Mouse (Mus musculus): ENCODE results near the gene Hccs. TPM values are rescaled to one million over a fixed set of nuclear protein-coding genes. Genes with fewer than 3 reads are reported as not detected.
A peak's percentile ranks its signal among the peaks of the same experiment; 100 is the strongest.
"Not testable (repeated sequence)": the region's sequence is repeated elsewhere in the genome, so short reads cannot be mapped to it uniquely, and the experiment has no call there.

The Hccs gene
- polyA plus RNA-seq (2015; fragmentation: Nextera tagmentation; extraction: Ambion mirVana), result 34.3 and 42.9 TPM in 2 replicates

DNA sequence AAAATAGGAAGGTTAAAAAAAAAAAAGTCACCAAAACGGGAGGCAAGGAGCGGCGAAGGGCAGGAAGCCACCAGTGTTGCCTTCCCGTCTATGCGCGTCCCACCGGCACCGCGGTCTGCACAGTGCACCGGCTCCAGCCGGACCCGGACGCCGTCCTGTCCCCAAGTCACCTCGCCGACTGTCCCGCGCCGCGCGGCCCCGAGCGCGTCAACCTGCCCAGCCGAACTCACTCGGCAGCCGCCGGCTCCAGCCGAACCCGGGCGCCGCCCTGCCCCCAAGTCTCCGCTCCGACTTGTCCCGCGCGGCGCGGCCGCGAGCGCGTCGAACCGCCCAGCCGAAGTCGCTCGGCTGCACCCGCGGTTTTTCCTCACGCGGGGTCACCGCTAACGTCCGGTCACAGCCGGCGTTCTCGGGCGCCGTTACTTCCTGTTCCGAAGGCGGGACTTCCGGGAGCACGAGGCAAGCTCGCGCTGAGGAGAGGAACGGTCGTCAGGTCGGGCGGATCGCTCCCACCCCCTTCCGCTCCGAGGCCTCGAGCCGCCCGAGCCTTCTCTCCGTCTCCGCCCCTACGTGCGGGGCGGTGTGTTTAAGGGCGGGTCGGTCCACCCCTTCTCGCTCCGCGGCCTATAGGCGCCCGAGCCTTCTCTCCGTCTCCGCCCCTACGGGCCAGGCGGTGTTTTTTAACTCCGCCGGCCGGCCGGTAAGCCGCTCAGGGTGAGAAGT lies at the start of gene Hccs:
Gene Hccs (minus strand): TSS at position 428 of the 723 bp plus-strand sequence.
- Histone ChIP-seq H3K9me3 (ENCODE audit: control insufficient read depth, low read length) (no peaks in the 10 kb centered on the region), H3K27ac (ENCODE audit: low read length) (peak within 1 kb of the TSS; percentile 80), H3K4me1 (replicated peaks; ENCODE audit: control insufficient read depth, insufficient read depth, low read length) (peaks cover 9% of the 10 kb centered on the region; the same call in 1 of the 2 replicates), H3K4me2 (ENCODE audit: low read length) (peak within 1 kb of the TSS; percentile 56), H3K27me3 (replicated peaks; ENCODE audit: control insufficient read depth, insufficient read depth, low read length) (no peaks in the 10 kb centered on the region), H3K4me3 (replicated peaks; ENCODE audit: low read length) (peak within 1 kb of the TSS; percentile 67), H3K36me3 (ENCODE audit: control insufficient read depth, insufficient read depth) (no peaks in the 10 kb centered on the region), H3K9ac (replicated peaks; ENCODE audit: low read depth, low read length) (peak within 1 kb of the TSS; percentile 74)
- WGBS, result 29% methylated on average over 62 of the region's 97 CpGs
- ATAC-seq, result peak; percentile 100

DNA sequence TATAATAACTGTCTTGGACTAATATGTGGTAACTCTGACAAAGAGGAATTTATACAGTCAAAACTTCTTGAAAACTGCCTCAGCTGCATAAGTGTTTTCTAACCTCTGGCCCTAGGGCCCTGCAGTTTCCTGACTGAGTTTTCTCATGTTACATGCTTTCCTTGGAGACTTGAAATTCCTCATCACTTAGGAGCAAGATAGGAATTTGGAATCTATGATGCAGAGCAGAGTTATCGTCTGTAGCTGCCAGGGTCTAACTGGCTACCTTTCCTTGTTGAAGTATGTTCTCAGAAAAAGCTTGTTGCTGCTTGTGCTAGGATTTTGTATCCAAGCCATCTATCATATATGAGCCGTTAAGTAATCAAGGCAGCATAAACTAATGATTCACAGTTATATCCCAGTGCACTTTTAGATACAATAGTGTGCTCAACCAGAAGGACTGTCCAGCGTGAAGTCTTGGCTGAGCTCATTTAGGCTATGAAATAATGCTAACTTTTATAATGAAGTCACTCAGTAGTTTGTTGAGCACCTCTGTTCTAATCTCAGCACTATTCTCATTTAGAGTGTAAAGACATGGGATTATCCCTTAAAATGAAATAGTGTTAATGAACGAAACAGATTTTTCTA lies 37.1 kb upstream of the Hccs start:
- H3K9me3 ChIP-seq (ENCODE audit: control insufficient read depth, low read length), result no peaks in the 10 kb centered on the region
- ATAC-seq, result no peak

DNA sequence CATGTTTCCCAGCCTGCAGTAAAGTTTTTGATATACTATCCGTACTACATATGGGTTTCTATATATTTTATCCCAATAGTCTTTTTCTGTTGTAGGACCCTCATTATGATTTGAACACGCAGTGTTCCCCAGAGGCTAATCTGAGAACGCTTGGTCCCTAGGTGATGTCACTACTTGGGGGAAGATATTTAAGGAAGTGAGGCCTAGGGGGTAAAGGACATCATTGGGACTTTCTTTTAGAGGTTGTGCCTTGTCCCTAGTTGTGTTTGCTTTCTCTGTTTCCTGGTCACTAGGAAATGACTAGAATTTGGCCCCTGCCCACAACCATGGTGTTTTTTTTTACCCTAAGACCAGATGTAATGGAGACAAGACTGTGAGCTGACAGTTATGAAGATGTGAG lies 18.0 kb upstream of the Hccs start:
- Histone ChIP-seq H3K27me3 (replicated peaks; ENCODE audit: control insufficient read depth, insufficient read depth, low read length) (no peaks in the 10 kb centered on the region), H3K36me3 (ENCODE audit: control insufficient read depth, insufficient read depth) (no peaks in the 10 kb centered on the region), H3K4me1 (replicated peaks; ENCODE audit: control insufficient read depth, insufficient read depth, low read length) (no peaks in the 10 kb centered on the region), H3K9ac (replicated peaks; ENCODE audit: low read depth, low read length) (no peak overlapping the region), H3K27ac (ENCODE audit: low read length) (no peak overlapping the region), H3K4me2 (ENCODE audit: low read length) (no peak overlapping the region), H3K9me3 (ENCODE audit: control insufficient read depth, low read length) (no peaks in the 10 kb centered on the region), H3K4me3 (replicated peaks; ENCODE audit: low read length) (no peak overlapping the region)
- no peak for ATAC-seq
- WGBS, result 86% methylated on average over 3 of the region's 3 CpGs

More for the DNA sequence above, 37.1 kb upstream of the Hccs start:
- no peak overlapping the region for H3K27ac ChIP-seq (ENCODE audit: low read length)
- no peaks in the 10 kb centered on the region for H3K27me3 ChIP-seq (replicated peaks; ENCODE audit: control insufficient read depth, insufficient read depth, low read length)
- H3K4me3 ChIP-seq (replicated peaks; ENCODE audit: low read length), result no peak overlapping the region
- no peaks in the 10 kb centered on the region for H3K4me1 ChIP-seq (replicated peaks; ENCODE audit: control insufficient read depth, insufficient read depth, low read length)
- no peaks in the 10 kb centered on the region for H3K36me3 ChIP-seq (ENCODE audit: control insufficient read depth, insufficient read depth)
- no peak overlapping the region for H3K9ac ChIP-seq (replicated peaks; ENCODE audit: low read depth, low read length)
- no peak overlapping the region for H3K4me2 ChIP-seq (ENCODE audit: low read length)
- 72% methylated on average over 4 of the region's 4 CpGs for WGBS

DNA sequence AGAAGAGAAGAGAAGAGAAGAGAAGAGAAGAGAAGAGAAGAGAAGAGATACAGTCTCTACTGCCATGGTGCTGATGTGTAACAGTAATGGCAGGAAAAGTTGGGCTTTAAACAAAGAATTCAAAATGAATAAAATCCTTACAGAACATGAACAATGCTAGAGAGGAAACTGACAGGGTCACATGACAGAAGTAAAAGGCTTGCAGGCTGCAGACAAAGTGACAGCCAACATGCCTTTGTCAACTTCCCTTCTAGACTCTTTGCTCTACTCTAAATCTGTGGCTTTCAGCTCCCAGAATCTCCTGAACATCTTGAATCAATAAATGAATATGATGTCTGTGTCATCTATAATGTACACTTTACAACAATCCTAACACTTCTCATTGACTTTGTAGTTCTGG lies 17.4 kb upstream of the Hccs start:
- Histone ChIP-seq H3K4me1 (replicated peaks; ENCODE audit: control insufficient read depth, insufficient read depth, low read length) (no peaks in the 10 kb centered on the region), H3K9ac (replicated peaks; ENCODE audit: low read depth, low read length) (no peak overlapping the region), H3K36me3 (ENCODE audit: control insufficient read depth, insufficient read depth) (no peaks in the 10 kb centered on the region), H3K4me3 (replicated peaks; ENCODE audit: low read length) (no peak overlapping the region), H3K27me3 (replicated peaks; ENCODE audit: control insufficient read depth, insufficient read depth, low read length) (no peaks in the 10 kb centered on the region), H3K4me2 (ENCODE audit: low read length) (no peak overlapping the region), H3K9me3 (ENCODE audit: control insufficient read depth, low read length) (no peaks in the 10 kb centered on the region), H3K27ac (ENCODE audit: low read length) (no peak overlapping the region)
- no peak for ATAC-seq

DNA sequence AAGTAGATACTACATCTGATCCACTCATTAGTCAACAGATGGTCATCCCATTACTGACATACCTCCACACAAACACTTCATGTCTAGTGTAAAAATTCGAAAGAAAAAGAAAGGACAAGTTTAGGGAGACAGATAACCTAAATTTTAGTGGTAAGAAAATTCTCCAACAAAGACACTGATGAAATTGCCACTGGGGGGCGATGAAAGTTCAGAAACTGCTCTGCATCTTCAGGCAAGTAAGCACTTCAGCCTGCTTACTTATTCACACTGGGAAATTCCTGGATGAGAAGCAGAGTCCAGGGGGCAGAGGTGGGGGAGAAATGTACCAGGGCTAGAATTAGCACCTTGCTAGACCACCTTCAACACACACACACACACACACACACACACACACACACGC lies 12.1 kb upstream of the Hccs start:
- no peaks in the 10 kb centered on the region for H3K27me3 ChIP-seq (replicated peaks; ENCODE audit: control insufficient read depth, insufficient read depth, low read length)
- no peak overlapping the region for H3K4me3 ChIP-seq (replicated peaks; ENCODE audit: low read length)
- no peak overlapping the region for H3K4me2 ChIP-seq (ENCODE audit: low read length)
- H3K9me3 ChIP-seq (ENCODE audit: control insufficient read depth, low read length), result no peaks in the 10 kb centered on the region
- H3K36me3 ChIP-seq (ENCODE audit: control insufficient read depth, insufficient read depth), result no peaks in the 10 kb centered on the region
- no peak overlapping the region for H3K9ac ChIP-seq (replicated peaks; ENCODE audit: low read depth, low read length)
- ATAC-seq, result no peak
- 34% methylated on average over 3 of the region's 3 CpGs for WGBS
- no peaks in the 10 kb centered on the region for H3K4me1 ChIP-seq (replicated peaks; ENCODE audit: control insufficient read depth, insufficient read depth, low read length)
- no peak overlapping the region for H3K27ac ChIP-seq (ENCODE audit: low read length)

DNA sequence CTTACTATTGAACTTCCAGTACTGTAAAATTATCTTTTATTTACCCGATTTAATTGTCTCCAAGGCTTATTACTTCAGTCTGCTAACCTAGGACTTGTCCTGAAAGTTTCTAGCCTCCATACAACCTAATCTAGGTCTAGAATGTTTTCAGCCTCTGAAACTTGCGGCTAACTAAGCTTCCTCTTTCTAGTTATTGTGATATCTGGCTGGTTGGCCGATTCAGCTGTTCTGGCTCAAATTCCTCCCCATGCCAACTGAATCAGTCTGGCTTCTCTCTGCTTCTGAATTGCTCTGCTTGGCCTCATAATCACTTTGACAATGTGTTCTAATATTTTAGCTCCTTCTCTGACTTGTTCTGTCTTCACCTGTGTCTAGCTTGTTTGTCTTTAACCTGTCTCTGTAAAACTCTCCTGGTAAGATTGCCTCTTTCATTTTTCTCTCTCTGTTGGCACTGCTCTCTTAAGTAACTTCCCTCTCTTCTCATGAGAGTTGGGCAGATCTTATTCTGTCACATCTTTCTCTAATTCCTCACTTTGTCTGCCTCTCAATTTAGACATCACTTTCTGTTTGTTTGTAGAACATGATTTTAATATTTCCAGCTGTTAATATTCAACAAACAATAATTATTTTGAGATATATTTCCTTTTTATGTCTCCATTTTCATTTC lies 5.9 kb upstream of the Hccs start:
- H3K4me3 ChIP-seq (replicated peaks; ENCODE audit: low read length), result no peak overlapping the region
- H3K9me3 ChIP-seq (ENCODE audit: control insufficient read depth, low read length), result no peaks in the 10 kb centered on the region
- no peaks in the 10 kb centered on the region for H3K27me3 ChIP-seq (replicated peaks; ENCODE audit: control insufficient read depth, insufficient read depth, low read length)
- H3K9ac ChIP-seq (replicated peaks; ENCODE audit: low read depth, low read length), result no peak overlapping the region
- WGBS, result 81% methylated on average over 3 of the region's 3 CpGs
- ATAC-seq, result no peak
- no peak overlapping the region for H3K4me2 ChIP-seq (ENCODE audit: low read length)
- no peak overlapping the region for H3K27ac ChIP-seq (ENCODE audit: low read length)
- H3K4me1 ChIP-seq (replicated peaks; ENCODE audit: control insufficient read depth, insufficient read depth, low read length), result no peaks in the 10 kb centered on the region
- no peaks in the 10 kb centered on the region for H3K36me3 ChIP-seq (ENCODE audit: control insufficient read depth, insufficient read depth)

DNA sequence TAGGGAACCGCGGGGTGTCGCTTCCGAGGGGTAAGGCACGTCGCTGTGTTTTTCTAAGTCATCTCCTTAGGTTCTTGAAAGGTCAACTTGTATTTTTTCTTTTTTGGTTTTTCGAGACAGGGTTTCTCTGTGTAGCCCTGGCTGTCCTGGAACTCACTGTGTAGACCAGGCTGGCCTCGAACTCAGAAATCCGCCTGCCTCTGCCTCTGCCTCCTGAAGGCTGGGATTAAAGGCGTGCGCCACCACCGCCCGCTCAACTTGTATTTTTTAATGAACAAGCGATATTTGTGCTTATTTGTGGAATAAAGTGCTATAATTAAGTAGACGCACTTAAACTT lies 465 bp upstream of the Hccs start:
- not testable (repeated sequence) for H3K4me1 ChIP-seq (replicated peaks; ENCODE audit: control insufficient read depth, insufficient read depth, low read length); H3K27me3 ChIP-seq (replicated peaks; ENCODE audit: control insufficient read depth, insufficient read depth, low read length); ATAC-seq; H3K9me3 ChIP-seq (ENCODE audit: control insufficient read depth, low read length); H3K36me3 ChIP-seq (ENCODE audit: control insufficient read depth, insufficient read depth)
- peak overlapping the region; percentile 80; the same call in 1 of the 2 replicates for H3K27ac ChIP-seq (ENCODE audit: low read length)
- peak overlapping the region; percentile 74; the same call in 1 of the 2 replicates for H3K9ac ChIP-seq (replicated peaks; ENCODE audit: low read depth, low read length)
- H3K4me3 ChIP-seq (replicated peaks; ENCODE audit: low read length), result peak overlapping the region; percentile 67
- H3K4me2 ChIP-seq (ENCODE audit: low read length), result peak overlapping the region; percentile 45
- WGBS, result 28% methylated on average over 15 of the region's 15 CpGs

DNA sequence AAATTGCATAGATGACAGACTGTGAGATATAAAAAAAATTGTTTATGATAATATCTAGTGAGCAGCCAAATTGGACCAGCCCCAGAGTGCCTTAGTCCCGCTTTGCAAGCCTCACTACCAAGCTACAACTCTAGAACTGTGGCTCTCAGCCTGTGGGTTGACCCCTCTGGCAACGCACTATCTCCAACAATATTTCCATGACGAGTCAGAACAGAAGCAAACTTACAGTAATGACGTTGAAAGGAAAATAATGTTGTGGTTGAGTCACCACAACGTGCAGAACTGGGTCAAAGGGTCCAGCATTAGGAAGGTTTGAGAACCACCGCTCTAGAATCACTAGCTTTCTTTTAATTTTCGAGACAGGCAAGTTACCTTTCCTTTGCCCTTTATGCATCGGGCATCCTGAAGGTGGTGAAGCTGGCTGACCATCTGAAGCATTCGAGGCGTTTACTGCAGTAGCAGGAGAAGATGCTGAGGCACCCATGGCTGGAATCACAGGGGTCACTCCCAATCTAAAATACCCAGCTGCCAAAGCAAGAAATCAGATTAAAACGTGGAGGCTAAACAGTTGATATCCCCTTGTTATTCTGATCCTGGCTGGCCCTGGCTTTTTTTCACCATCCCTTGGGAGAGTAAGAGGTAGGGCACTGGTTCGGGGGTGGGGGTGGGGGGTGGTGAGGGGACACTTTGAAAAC lies 959 bp downstream of the Hccs start:
- peaks cover 9% of the 10 kb centered on the region; the same call in 1 of the 2 replicates for H3K4me1 ChIP-seq (replicated peaks; ENCODE audit: control insufficient read depth, insufficient read depth, low read length)
- H3K9ac ChIP-seq (replicated peaks; ENCODE audit: low read depth, low read length), result peak overlapping the region; percentile 74
- H3K27me3 ChIP-seq (replicated peaks; ENCODE audit: control insufficient read depth, insufficient read depth, low read length), result no peaks in the 10 kb centered on the region
- no peak overlapping the region for H3K27ac ChIP-seq (ENCODE audit: low read length)
- H3K9me3 ChIP-seq (ENCODE audit: control insufficient read depth, low read length), result no peaks in the 10 kb centered on the region
- peak overlapping the region; percentile 67 for H3K4me3 ChIP-seq (replicated peaks; ENCODE audit: low read length)
- WGBS, result 53% methylated on average over 12 of the region's 12 CpGs
- ATAC-seq, result no peak
- H3K4me2 ChIP-seq (ENCODE audit: low read length), result peak overlapping the region; percentile 56
- H3K36me3 ChIP-seq (ENCODE audit: control insufficient read depth, insufficient read depth), result no peaks in the 10 kb centered on the region

DNA sequence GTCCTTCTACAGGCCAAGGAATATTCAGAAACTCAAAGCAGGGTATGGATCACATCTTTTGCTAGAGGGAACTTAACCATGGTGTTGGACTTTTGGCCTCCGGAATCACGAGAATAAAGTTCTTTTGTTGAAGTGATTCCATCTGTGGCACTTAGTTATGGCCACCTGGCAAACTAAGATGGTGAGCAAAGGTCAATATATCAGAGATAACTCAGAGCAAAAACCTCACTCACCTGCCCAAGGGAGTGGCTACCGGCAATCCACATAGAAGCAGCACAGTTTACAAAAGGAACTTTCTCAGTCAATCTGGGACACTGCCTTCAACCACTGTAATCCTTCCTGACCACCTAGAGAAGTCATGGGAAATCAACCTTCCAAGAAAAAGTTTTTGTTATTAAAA lies 11.6 kb downstream of the Hccs start:
- H3K27ac ChIP-seq (ENCODE audit: low read length), result no peak overlapping the region
- no peaks in the 10 kb centered on the region for H3K36me3 ChIP-seq (ENCODE audit: control insufficient read depth, insufficient read depth)
- ATAC-seq, result no peak
- no peaks in the 10 kb centered on the region; the same call in 1 of the 2 replicates for H3K27me3 ChIP-seq (replicated peaks; ENCODE audit: control insufficient read depth, insufficient read depth, low read length)
- no peak overlapping the region for H3K9ac ChIP-seq (replicated peaks; ENCODE audit: low read depth, low read length)
- no peaks in the 10 kb centered on the region for H3K4me1 ChIP-seq (replicated peaks; ENCODE audit: control insufficient read depth, insufficient read depth, low read length)
- H3K4me2 ChIP-seq (ENCODE audit: low read length), result no peak overlapping the region
- WGBS, result 89% methylated on average over 3 of the region's 3 CpGs
- no peak overlapping the region for H3K4me3 ChIP-seq (replicated peaks; ENCODE audit: low read length)
- H3K9me3 ChIP-seq (ENCODE audit: control insufficient read depth, low read length), result no peaks in the 10 kb centered on the region

Data from forebrain, embryonic 16.5 days (tissue).